Mouse (Mus musculus): Measurements from ENCODE around the gene Mgrn1. TPM values are rescaled to one million over a fixed set of nuclear protein-coding genes. Genes with fewer than 3 reads are reported as not detected.

Mgrn1 gene
- polyA plus RNA-seq, 1 experiment from 2014 or later, result 62.2 TPM

DNA sequence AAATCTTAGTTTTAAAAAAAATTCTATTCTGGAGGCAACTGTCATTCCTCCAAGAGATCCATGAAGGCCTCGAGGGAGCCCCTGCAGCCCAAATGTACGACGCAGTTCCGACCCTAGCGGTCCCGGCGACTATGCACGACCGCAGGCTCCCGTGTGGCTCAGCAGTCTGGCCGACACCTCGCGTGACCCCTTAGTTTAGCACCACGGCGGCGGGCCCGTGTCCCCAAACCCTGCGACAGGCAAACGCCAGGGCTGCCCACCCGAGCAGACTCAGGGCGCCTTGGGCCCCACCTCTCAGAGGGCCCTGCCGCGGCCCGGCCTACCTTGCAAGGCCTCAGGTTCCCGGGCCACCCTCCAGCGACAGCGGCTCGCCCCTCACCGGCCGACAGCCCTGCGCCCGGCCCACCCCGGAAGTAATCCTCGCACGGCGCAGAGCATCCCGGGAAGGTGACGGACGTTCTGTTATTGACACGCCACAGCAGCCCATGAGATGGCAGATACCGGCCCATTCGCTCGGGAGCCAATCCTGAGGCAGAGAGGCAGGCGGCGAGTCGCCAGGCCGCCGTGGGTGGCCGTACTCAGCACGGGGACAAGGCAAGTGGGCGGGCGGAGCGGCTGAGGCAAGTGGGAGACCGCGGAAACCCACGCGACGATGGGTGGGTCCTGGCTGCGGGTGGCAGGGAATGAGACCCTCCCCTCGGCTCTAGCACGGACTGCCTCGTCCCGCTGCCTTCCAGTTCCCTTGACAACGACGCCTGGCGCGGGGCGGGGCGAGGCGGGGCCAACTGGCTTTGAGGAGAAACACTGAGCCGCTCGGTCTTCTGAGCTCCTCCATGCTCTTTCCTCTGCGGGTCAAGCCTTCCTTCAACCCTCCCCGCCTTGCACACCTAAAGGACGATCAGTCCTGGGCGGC is 78.0 kb downstream of the Mgrn1 start, which contains the start of gene Anks3:
TSS of gene Anks3 (minus strand) at position 409 of the 913 bp plus-strand sequence.
- H3K27ac ChIP-seq, result peak within 1 kb of the TSS; percentile 51
- no peaks in the 10 kb centered on the region for H3K36me3 ChIP-seq (ENCODE audit: inconsistent target)
- 1% methylated on average over 69 of the region's 76 CpGs for WGBS (ENCODE audit: missing documents)
- H3K4me3 ChIP-seq (ENCODE audit: inconsistent target), result peak within 1 kb of the TSS; percentile 65
- peaks cover 45% of the 10 kb centered on the region for H3K79me2 ChIP-seq (ENCODE audit: inconsistent target)

DNA sequence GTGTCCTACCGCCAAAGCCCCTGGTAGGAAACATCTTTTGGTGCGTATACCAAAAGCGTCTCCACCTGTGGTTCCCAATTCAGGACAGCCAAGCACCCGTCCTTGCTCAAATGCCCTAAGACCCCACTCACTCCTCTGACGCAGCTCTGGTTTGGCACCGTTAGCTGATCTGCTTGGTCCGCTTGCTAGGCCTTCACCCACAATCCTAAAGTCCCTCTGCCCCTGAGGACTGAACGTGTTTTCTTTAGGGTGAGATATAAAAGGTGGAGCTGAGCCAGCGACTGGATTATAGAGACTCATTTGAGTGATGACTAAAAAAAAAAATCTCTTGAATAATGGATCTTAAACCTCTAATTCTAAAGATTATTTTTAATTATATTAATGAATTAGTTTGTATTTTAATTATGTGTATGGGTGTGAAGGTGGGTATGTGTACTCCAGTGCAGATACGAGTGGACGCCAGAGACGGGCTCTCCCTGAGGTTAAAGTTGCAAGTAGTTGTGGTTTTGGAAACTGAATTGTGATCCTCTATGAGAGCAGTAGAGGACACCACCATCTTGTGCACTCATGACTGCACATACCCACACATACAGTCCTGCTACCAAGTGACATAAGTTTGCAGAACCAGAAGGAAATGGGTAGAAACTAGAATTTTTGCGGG is 78.8 kb downstream of the Mgrn1 start:
- Histone ChIP-seq H3K36me3 (ENCODE audit: inconsistent target) (no peaks in the 10 kb centered on the region), H3K27ac (peak overlapping the region; percentile 51), H3K4me3 (ENCODE audit: inconsistent target) (peak overlapping the region; percentile 65), H3K79me2 (ENCODE audit: inconsistent target) (peaks cover 37% of the 10 kb centered on the region)
- 3% methylated on average over 13 of the region's 13 CpGs for WGBS (ENCODE audit: missing documents)

DNA sequence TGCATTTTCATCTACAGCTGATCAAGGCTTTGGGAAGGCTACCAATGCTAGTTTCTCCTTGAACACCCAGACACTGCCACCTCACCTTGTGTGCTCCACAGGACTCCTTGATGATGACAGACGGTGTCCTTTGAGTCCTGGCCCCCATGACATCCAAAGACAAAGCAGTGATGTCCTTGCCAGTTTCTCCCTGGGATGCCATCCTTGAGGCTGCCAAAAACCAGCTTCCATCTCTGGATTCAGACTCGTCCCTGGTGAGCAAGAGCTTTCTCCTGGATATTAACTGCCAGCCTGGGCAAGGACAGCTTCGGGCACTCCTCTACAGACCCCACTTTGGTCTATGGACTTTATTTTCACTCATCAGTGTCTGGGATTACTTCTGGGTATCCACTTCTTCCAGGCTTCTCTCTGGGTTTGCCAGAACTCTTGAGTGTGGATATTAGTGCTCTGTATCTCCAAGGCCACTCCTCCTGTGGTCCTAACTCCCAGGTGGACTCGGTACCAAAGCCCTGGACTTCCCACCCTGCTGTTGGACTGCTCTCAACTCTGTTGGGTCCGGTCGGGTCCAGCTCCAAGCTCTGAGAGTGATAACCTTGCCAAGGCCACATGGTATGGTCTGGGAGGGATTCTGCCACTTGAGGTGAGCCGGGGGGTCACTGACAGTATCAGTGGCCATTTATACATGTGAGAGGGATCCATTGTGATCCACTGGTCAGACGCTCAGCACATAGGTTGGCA is 79.5 kb downstream of the Mgrn1 start:
- WGBS (ENCODE audit: missing documents), result 95% methylated on average over 8 of the region's 8 CpGs
- Histone ChIP-seq H3K4me3 (ENCODE audit: inconsistent target) (peak overlapping the region; percentile 65; the same call in 1 of the 2 replicates), H3K36me3 (ENCODE audit: inconsistent target) (no peaks in the 10 kb centered on the region), H3K79me2 (ENCODE audit: inconsistent target) (peaks cover 31% of the 10 kb centered on the region), H3K27ac (no peak overlapping the region)

DNA sequence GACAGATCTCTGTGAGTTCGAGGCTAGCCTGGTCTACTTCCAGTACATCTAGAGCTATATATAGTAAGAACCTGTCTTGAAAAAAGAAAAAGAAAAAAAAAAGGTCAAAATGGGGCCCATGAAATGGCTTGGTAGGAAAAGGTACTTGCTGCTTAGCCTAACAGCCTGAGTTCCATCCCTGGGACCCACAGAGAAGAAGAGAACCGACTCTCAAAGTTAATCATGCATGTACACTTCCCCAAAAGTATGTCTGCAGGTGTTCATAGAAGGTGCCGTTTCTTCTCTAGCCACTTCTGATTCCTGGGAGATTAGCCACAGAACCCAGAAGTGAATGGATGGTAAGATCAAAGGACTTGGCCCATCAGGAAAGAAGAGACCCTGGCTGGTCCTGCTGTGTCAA is 82.4 kb downstream of the Mgrn1 start:
- 80% methylated on average over 3 of the region's 3 CpGs for WGBS (ENCODE audit: missing documents)
- Histone ChIP-seq H3K36me3 (ENCODE audit: inconsistent target) (no peaks in the 10 kb centered on the region), H3K79me2 (ENCODE audit: inconsistent target) (peaks cover 4% of the 10 kb centered on the region), H3K4me3 (ENCODE audit: inconsistent target) (no peak overlapping the region), H3K27ac (no peak overlapping the region)

DNA sequence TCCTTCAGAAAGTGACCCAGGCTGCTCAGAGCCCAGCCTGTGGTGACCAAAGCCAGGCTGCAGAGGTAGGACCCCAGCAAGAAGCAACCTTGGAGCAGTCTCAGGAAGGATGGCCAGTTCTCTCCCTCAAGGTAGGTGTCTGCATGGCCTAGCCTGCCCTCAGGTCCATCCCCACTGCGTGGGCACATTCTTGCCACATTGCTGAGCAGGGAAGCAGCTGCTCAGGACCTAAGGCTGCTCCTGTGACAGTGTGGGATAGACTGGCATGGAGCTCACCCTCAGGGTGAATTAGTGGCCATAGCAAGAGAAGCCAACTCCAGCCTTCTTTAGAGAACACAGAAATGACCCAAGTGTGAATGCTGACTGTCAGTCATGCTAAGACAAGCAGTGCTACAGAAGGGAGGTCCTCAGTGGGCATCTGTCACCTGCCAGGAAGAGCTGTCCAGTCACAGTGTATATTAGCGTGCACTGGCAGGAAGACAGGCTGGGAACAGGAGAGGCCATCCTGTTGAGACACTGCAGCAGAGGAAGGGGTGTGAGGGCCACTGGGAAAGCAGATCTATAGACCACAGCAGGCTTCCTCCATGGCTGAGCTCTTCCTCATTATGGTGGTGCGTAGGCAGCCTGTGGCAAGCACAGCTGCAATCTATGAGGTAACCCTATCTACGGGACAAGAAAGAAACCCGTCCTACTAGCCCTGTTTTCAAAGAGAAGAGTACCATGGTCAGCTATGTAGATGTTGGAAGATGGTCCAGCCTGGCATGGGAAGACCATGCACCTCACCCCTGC is 83.2 kb downstream of the Mgrn1 start:
- Histone ChIP-seq H3K36me3 (ENCODE audit: inconsistent target) (no peaks in the 10 kb centered on the region), H3K79me2 (ENCODE audit: inconsistent target) (no peaks in the 10 kb centered on the region), H3K4me3 (ENCODE audit: inconsistent target) (no peak overlapping the region), H3K27ac (peak overlapping the region; percentile 22)
- WGBS (ENCODE audit: missing documents), result 20% methylated on average over 5 of the region's 5 CpGs

DNA sequence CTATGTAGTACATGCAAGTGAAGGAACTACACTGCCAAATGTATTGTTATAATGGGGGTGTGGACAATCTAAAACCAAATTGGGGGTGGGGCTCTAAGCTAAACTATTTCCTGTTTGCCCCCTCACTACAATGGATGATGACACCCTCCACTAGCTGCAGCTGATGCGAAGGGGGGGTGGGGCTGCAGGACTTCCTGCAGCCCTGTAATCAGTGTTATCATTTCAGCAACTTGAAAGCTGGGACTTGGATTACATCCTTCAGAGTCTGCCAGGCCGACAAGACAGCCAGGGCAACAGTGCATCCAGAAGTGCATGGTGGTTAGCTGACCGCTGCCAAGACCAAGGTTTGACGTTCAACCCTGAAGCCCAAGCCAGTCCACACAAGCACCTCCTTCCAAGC is 85.6 kb downstream of the Mgrn1 start:
- Histone ChIP-seq H3K79me2 (ENCODE audit: inconsistent target) (no peaks in the 10 kb centered on the region), H3K27ac (no peak overlapping the region), H3K36me3 (ENCODE audit: inconsistent target) (no peaks in the 10 kb centered on the region), H3K4me3 (ENCODE audit: inconsistent target) (no peak overlapping the region)
- 82% methylated on average over 4 of the region's 4 CpGs for WGBS (ENCODE audit: missing documents)

DNA sequence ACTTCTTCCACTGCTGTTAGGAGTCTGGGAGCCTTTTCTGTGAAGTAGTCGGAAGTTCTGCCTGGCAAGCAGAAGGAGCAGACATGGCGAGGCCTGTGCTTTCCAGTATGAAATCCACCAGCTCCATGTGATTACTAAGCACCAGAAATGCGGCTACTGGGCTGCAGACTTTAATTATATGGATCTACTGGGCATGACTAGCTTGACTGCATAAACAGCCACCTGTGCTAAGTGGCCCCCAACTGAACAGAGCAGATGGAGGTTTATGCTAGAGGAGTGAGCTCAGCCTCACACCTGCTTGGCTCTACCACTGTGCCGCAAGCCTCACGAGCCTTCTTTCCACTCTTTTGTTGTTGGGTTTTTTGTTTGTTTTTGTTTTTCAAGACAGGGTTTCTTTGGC is 88.5 kb downstream of the Mgrn1 start:
- no peaks in the 10 kb centered on the region for H3K36me3 ChIP-seq (ENCODE audit: inconsistent target)
- WGBS (ENCODE audit: missing documents), result 92% methylated on average over 5 of the region's 5 CpGs
- H3K4me3 ChIP-seq (ENCODE audit: inconsistent target), result no peak overlapping the region
- H3K79me2 ChIP-seq (ENCODE audit: inconsistent target), result no peaks in the 10 kb centered on the region
- H3K27ac ChIP-seq, result no peak overlapping the region

DNA sequence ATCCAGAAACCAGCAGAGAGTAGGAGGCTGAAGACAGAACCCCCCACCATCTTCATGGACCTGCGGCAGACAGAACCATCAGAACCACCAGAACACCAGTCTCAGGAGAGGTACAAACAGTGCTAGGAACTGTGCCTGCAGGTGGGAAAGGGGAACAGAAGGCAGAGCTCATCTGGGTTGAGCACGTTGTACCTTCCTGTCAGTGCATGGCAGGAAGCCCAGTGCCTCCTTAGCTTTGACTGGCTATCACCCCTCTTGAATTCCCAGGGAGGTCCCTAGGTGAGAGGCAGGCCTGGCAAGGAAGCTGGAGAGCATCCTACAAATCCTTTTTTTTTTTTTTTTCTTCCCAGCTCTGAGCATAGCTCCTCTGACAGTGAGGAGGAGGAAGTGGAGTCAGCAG is 90.1 kb downstream of the Mgrn1 start:
- Histone ChIP-seq H3K27ac (no peak overlapping the region), H3K79me2 (ENCODE audit: inconsistent target) (no peaks in the 10 kb centered on the region), H3K4me3 (ENCODE audit: inconsistent target) (no peak overlapping the region), H3K36me3 (ENCODE audit: inconsistent target) (no peaks in the 10 kb centered on the region)
- WGBS (ENCODE audit: missing documents), result 59% methylated on average over 2 of the region's 2 CpGs

DNA sequence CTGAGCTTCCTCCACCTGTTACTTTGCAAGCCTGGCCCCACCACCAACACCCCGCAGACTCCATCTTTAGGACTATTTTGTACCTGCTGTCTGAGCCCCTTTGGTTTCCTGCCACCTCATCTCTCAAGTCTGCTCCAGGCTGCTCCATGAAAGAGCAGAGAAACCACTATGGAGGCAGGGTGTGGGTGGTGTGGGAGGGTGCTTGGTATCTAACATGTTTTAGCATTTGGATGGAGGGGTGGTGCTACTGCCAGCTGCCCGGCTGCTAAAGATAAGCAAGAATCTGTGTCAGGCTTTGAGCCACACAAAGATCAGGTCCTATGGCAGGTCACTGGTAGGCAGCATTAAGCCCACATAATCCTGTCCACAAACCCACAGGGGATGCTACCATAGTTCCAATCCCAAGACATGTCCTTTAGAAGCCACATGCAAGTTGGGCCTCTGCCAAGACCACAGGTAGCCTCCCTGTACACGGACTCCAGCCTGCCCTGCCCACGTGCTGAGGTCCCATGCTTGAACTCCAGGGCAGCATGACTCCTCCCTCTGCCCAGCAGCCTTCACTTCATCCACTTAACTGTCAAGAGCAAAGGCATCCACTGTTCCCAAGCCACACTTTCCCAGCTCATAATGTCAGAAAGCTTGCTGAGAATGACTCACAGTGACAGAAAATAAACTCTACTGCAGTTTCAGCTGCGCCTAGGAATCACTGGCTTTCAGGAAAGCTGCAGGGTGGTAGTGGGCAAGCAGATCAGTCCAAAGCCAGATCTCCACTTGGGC is 92.4 kb downstream of the Mgrn1 start:
- 73% methylated on average over 5 of the region's 5 CpGs for WGBS (ENCODE audit: missing documents)
- Histone ChIP-seq H3K36me3 (ENCODE audit: inconsistent target) (no peaks in the 10 kb centered on the region), H3K79me2 (ENCODE audit: inconsistent target) (no peaks in the 10 kb centered on the region), H3K27ac (no peak overlapping the region), H3K4me3 (ENCODE audit: inconsistent target) (no peak overlapping the region)

DNA sequence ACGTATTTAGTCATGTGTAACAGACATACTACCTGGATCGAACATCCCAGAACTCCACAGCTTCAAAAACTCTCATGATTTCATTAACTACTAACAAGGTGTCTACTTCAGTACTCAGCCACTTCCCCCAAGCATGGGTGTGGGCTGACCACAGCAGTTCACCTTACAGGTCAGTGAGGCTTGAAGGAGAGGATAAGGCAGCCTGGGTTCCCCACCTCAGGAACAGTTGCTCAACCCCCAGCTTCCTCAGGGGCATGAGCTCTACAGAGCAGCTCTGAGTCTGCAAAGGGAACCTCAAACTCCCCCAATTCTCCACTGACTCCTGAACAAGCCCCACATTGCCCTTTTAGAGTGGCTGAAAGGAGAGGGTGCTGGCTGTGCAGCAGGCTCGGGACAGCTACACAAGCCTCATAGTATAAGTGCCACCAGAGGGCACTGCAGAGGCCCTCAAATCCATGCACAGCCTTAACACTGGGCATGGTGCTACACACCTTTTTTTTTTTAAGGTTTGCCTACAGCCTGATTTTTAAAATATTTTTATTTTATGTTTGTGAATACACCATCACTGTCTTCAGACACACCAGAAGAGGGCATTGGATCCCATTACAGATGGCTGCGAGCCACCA is 93.8 kb downstream of the Mgrn1 start:
- H3K27ac ChIP-seq, result no peak overlapping the region
- H3K36me3 ChIP-seq (ENCODE audit: inconsistent target), result no peaks in the 10 kb centered on the region
- no peak overlapping the region for H3K4me3 ChIP-seq (ENCODE audit: inconsistent target)
- no peaks in the 10 kb centered on the region for H3K79me2 ChIP-seq (ENCODE audit: inconsistent target)
- WGBS (ENCODE audit: missing documents), result 75% methylated on average over 4 of the region's 4 CpGs

DNA sequence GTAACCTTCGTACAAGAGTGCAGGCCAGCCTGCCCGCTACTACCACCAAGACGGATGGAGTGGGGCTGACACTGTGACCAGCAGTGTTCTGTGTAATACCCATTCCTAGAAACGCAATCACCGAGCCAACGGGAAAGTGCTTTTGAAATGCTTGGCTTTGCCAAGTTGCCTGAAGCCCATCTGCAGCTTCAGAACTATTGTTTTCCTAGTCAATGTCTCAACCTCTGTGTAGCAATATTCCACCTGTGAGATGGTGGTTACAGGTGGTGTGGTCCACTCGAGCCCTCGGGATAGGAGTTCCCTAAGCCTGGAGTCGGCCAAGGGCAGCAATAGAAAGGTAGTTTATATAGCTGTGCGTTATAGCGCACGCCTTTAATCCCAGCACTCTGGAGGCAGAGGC is 98.7 kb downstream of the Mgrn1 start:
- H3K79me2 ChIP-seq (ENCODE audit: inconsistent target), result no peaks in the 10 kb centered on the region
- H3K4me3 ChIP-seq (ENCODE audit: inconsistent target), result no peak overlapping the region
- no peaks in the 10 kb centered on the region for H3K36me3 ChIP-seq (ENCODE audit: inconsistent target)
- H3K27ac ChIP-seq, result no peak overlapping the region
- 94% methylated on average over 10 of the region's 12 CpGs for WGBS (ENCODE audit: missing documents)

All from macrophage (primary cell).